Mouse (Mus musculus): Measurements from ENCODE around the gene Mfap3l. TPM values are rescaled to one million over a fixed set of nuclear protein-coding genes. Genes with fewer than 3 reads are reported as not detected.
"Not testable (repeated sequence)": the region's sequence is repeated elsewhere in the genome, so short reads cannot be mapped to it uniquely, and the experiment has no call there.

The Mfap3l gene
- total RNA-seq (2014; rRNA removed) (20.0 and 24.5 TPM in 2 replicates), polyA plus RNA-seq (2015; fragmentation: Nextera tagmentation; extraction: Ambion mirVana) (4.1 and 4.5 TPM in 2 replicates)

GRCm38 (mm10) chr8:60632250-60632932 lies at the start of gene Mfap3l:
Mfap3l (plus strand) TSS chr8:60632827.
- DNase-seq (ENCODE audit: low spot score) (peak; percentile 96), ATAC-seq (peak; percentile 96)
- peaks cover 3% of the 10 kb centered on the region; the same call in 1 of the 2 replicates for H3K4me1 ChIP-seq (ENCODE audit: insufficient read depth, low read length)
- peak within 1 kb of the TSS; percentile 53 for H3K9ac ChIP-seq (replicated peaks; ENCODE audit: low read length)
- no peaks in the 10 kb centered on the region for H3K9me3 ChIP-seq (ENCODE audit: low read length)
- H3K27me3 ChIP-seq (ENCODE audit: insufficient read depth, low read length): no peaks in the 10 kb centered on the region
- under 1% methylated on average over 60 of the region's 60 CpGs for WGBS
- no peak; the same call in none of the 2 replicates for TF ChIP-seq CTCF (IDR thresholded peaks at IDR 0.05; ENCODE audit: low read depth)
- H3K36me3 ChIP-seq (ENCODE audit: insufficient read depth, low read length): no peaks in the 10 kb centered on the region
- peak within 1 kb of the TSS; percentile 94 for H3K4me2 ChIP-seq (ENCODE audit: low read depth, low read length)
- peak within 1 kb of the TSS; percentile 82 for H3K27ac ChIP-seq
- peak within 1 kb of the TSS; percentile 52 for H3K4me3 ChIP-seq (ENCODE audit: low read length)

GRCm38 (mm10) chr8:60583369-60583768 lies 49.3 kb upstream of the Mfap3l start:
- no peaks in the 10 kb centered on the region for H3K36me3 ChIP-seq (ENCODE audit: insufficient read depth, low read length)
- no peak overlapping the region for H3K27ac ChIP-seq
- H3K4me1 ChIP-seq (ENCODE audit: insufficient read depth, low read length): no peaks in the 10 kb centered on the region
- H3K27me3 ChIP-seq (ENCODE audit: insufficient read depth, low read length): no peaks in the 10 kb centered on the region
- no peaks in the 10 kb centered on the region for H3K9me3 ChIP-seq (ENCODE audit: low read length)
- no peak overlapping the region for H3K4me2 ChIP-seq (ENCODE audit: low read depth, low read length)
- no peak overlapping the region for H3K4me3 ChIP-seq (ENCODE audit: low read length)
- H3K9ac ChIP-seq (replicated peaks; ENCODE audit: low read length): no peak overlapping the region
- ATAC-seq: no peak
- WGBS: 72% methylated on average over 2 of the region's 2 CpGs
- TF ChIP-seq CTCF (IDR thresholded peaks at IDR 0.05; ENCODE audit: low read depth): no peak
- no peak for DNase-seq (ENCODE audit: low spot score)

- H3K4me3 ChIP-seq (ENCODE audit: low read length); H3K4me2 ChIP-seq (ENCODE audit: low read depth, low read length); H3K36me3 ChIP-seq (ENCODE audit: insufficient read depth, low read length); ATAC-seq; H3K4me1 ChIP-seq (ENCODE audit: insufficient read depth, low read length); H3K27me3 ChIP-seq (ENCODE audit: insufficient read depth, low read length); H3K9me3 ChIP-seq (ENCODE audit: low read length); H3K9ac ChIP-seq (replicated peaks; ENCODE audit: low read length); DNase-seq (ENCODE audit: low spot score); H3K27ac ChIP-seq: not testable (repeated sequence)
- 92% methylated on average over 29 of the region's 29 CpGs for WGBS
These were observed 41.1 kb upstream of the Mfap3l start for GRCm38 (mm10) chr8:60591352-60592105.

- H3K4me3 ChIP-seq (ENCODE audit: low read length): no peak overlapping the region
- peak; percentile 46 for TF ChIP-seq CTCF (IDR thresholded peaks at IDR 0.05; ENCODE audit: low read depth)
- H3K9me3 ChIP-seq (ENCODE audit: low read length): no peaks in the 10 kb centered on the region
- no peak overlapping the region for H3K9ac ChIP-seq (replicated peaks; ENCODE audit: low read length)
- H3K27ac ChIP-seq: no peak overlapping the region
- H3K4me2 ChIP-seq (ENCODE audit: low read depth, low read length): no peak overlapping the region
- H3K27me3 ChIP-seq (ENCODE audit: insufficient read depth, low read length): no peaks in the 10 kb centered on the region
- 67% methylated on average over 3 of the region's 3 CpGs for WGBS
- no peaks in the 10 kb centered on the region for H3K4me1 ChIP-seq (ENCODE audit: insufficient read depth, low read length)
- ATAC-seq: 0 out of 2 replicates have a peak, but pooled peaks have one; percentile 32
- DNase-seq (ENCODE audit: low spot score): peak; percentile 12
- no peaks in the 10 kb centered on the region for H3K36me3 ChIP-seq (ENCODE audit: insufficient read depth, low read length)
These were observed 37.9 kb upstream of the Mfap3l start for GRCm38 (mm10) chr8:60594761-60595160.

- no peak for TF ChIP-seq CTCF (IDR thresholded peaks at IDR 0.05; ENCODE audit: low read depth)
- ATAC-seq (no peak), DNase-seq (ENCODE audit: low spot score) (no peak)
- no peaks in the 10 kb centered on the region for H3K9me3 ChIP-seq (ENCODE audit: low read length)
- H3K4me2 ChIP-seq (ENCODE audit: low read depth, low read length): no peak overlapping the region
- H3K36me3 ChIP-seq (ENCODE audit: insufficient read depth, low read length): no peaks in the 10 kb centered on the region
- no peaks in the 10 kb centered on the region for H3K27me3 ChIP-seq (ENCODE audit: insufficient read depth, low read length)
- H3K4me3 ChIP-seq (ENCODE audit: low read length): no peak overlapping the region
- no peaks in the 10 kb centered on the region for H3K4me1 ChIP-seq (ENCODE audit: insufficient read depth, low read length)
- H3K9ac ChIP-seq (replicated peaks; ENCODE audit: low read length): no peak overlapping the region
- H3K27ac ChIP-seq: no peak overlapping the region
These were observed 21.0 kb upstream of the Mfap3l start for GRCm38 (mm10) chr8:60611580-60612111.

- Histone ChIP-seq H3K4me3 (ENCODE audit: low read length) (no peak overlapping the region), H3K36me3 (ENCODE audit: insufficient read depth, low read length) (no peaks in the 10 kb centered on the region), H3K27ac (no peak overlapping the region), H3K4me2 (ENCODE audit: low read depth, low read length) (no peak overlapping the region), H3K9ac (replicated peaks; ENCODE audit: low read length) (no peak overlapping the region), H3K4me1 (ENCODE audit: insufficient read depth, low read length) (no peaks in the 10 kb centered on the region), H3K27me3 (ENCODE audit: insufficient read depth, low read length) (no peaks in the 10 kb centered on the region), H3K9me3 (ENCODE audit: low read length) (no peaks in the 10 kb centered on the region)
- ATAC-seq (0 out of 2 replicates have a peak, but pooled peaks have one; percentile 40), DNase-seq (ENCODE audit: low spot score) (peak; percentile 86)
- peak; percentile 72 for TF ChIP-seq CTCF (IDR thresholded peaks at IDR 0.05; ENCODE audit: low read depth)
- 35% methylated on average over 2 of the region's 2 CpGs for WGBS
These were observed 15.7 kb upstream of the Mfap3l start for GRCm38 (mm10) chr8:60616928-60617327.

Data from hindbrain, postnatal 0 days (tissue).